Mouse (Mus musculus): Measurements from ENCODE around the gene Atxn7l3.

The Atxn7l3 gene

GRCm38 (mm10) chr11:102296491-102297472, at the start of gene Atxn7l3:
TSS of gene Atxn7l3 (minus strand) at chr11:102296631.
- DNase-seq, result peak; percentile 99 to 100

- no peak for DNase-seq
Observed at GRCm38 (mm10) chr11:102344458-102344857, 48.0 kb upstream of the Atxn7l3 start.

- DNase-seq, result no peak
Observed at GRCm38 (mm10) chr11:102342742-102343141, 46.3 kb upstream of the Atxn7l3 start.

GRCm38 (mm10) chr11:102341101-102341500, 44.7 kb upstream of the Atxn7l3 start:
- DNase-seq, result no peak

GRCm38 (mm10) chr11:102339624-102340023, 43.2 kb upstream of the Atxn7l3 start:
- no peak for DNase-seq

GRCm38 (mm10) chr11:102339195-102339594, 42.8 kb upstream of the Atxn7l3 start:
- peak; percentile 76 to 85 for DNase-seq

- peak; percentile 89 to 93 for DNase-seq
Observed at GRCm38 (mm10) chr11:102338561-102338960, 42.1 kb upstream of the Atxn7l3 start.

GRCm38 (mm10) chr11:102337921-102338320, 41.5 kb upstream of the Atxn7l3 start:
- no peak for DNase-seq

- DNase-seq, result no peak
Observed at GRCm38 (mm10) chr11:102336191-102336590, 39.8 kb upstream of the Atxn7l3 start.

- no peak for DNase-seq
Observed at GRCm38 (mm10) chr11:102334973-102335700, 38.7 kb upstream of the Atxn7l3 start.

- DNase-seq, result no peak
Observed at GRCm38 (mm10) chr11:102334010-102334409, 37.6 kb upstream of the Atxn7l3 start.

GRCm38 (mm10) chr11:102333061-102333460, 36.6 kb upstream of the Atxn7l3 start:
- no peak for DNase-seq

GRCm38 (mm10) chr11:102331806-102332205, 35.4 kb upstream of the Atxn7l3 start:
- no peak for DNase-seq

- DNase-seq, result no peak
Observed at GRCm38 (mm10) chr11:102330039-102330438, 33.6 kb upstream of the Atxn7l3 start.

- DNase-seq, result no peak
Observed at GRCm38 (mm10) chr11:102329518-102329917, 33.1 kb upstream of the Atxn7l3 start.

- DNase-seq, result no peak
Observed at GRCm38 (mm10) chr11:102327839-102328238, 31.4 kb upstream of the Atxn7l3 start.

GRCm38 (mm10) chr11:102327250-102327649, 30.8 kb upstream of the Atxn7l3 start:
- DNase-seq, result no peak

- no peak for DNase-seq
Observed at GRCm38 (mm10) chr11:102323516-102323915, 27.1 kb upstream of the Atxn7l3 start.

- no peak for DNase-seq
Observed at GRCm38 (mm10) chr11:102321931-102322330, 25.5 kb upstream of the Atxn7l3 start.

- DNase-seq, result peak; percentile 79 to 86
Observed at GRCm38 (mm10) chr11:102320686-102321005, 24.2 kb upstream of the Atxn7l3 start.

GRCm38 (mm10) chr11:102319941-102320685, 23.7 kb upstream of the Atxn7l3 start:
- DNase-seq, result peak; percentile 82 to 90

GRCm38 (mm10) chr11:102319410-102319792, 23.0 kb upstream of the Atxn7l3 start, which contains the start of gene Ubtf:
TSS of gene Ubtf (minus strand) at chr11:102319742.
- DNase-seq, result peak; percentile 85 to 90
